Mouse (Mus musculus) cerebellum, postnatal 25 days (tissue): ENCODE results near the gene Emilin1.

ENCODE experiments used
- DNase-seq, 2 experiments: peaks; one replicate each; pipeline ENCODE4 v3.0.0; 2021; ENCODE audit warnings: mixed read lengths in 2 of 2

Emilin1 gene

GRCm38 (mm10) chr5:30930121-30930520, 16.9 kb downstream of the Emilin1 start:
- DNase-seq, result peak; percentile 84 to 91

DNA sequence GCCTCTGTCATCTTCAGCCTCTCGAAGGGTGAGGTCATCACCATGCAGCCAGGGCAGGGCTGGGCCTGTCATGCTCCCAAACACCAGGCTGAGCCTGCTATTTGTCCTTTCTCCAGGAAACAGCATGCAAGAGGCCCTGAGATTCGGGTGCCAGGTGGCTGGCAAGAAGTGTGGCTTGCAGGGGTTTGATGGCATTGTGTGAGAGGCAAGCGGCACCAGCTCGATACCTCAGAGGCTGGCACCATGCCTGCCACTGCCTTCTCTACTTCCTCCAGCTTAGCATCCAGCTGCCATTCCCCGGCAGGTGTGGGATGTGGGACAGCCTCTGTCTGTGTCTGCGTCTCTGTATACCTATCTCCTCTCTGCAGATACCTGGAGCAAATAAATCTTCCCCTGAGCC, 17.6 kb downstream of the Emilin1 start:
- DNase-seq, result peak; percentile 30 to 54

- DNase-seq, result no peak
Measured at GRCm38 (mm10) chr5:30931378-30931777, 18.2 kb downstream of the Emilin1 start.

GRCm38 (mm10) chr5:30933705-30934104, 20.5 kb downstream of the Emilin1 start:
- DNase-seq, result no peak

DNA sequence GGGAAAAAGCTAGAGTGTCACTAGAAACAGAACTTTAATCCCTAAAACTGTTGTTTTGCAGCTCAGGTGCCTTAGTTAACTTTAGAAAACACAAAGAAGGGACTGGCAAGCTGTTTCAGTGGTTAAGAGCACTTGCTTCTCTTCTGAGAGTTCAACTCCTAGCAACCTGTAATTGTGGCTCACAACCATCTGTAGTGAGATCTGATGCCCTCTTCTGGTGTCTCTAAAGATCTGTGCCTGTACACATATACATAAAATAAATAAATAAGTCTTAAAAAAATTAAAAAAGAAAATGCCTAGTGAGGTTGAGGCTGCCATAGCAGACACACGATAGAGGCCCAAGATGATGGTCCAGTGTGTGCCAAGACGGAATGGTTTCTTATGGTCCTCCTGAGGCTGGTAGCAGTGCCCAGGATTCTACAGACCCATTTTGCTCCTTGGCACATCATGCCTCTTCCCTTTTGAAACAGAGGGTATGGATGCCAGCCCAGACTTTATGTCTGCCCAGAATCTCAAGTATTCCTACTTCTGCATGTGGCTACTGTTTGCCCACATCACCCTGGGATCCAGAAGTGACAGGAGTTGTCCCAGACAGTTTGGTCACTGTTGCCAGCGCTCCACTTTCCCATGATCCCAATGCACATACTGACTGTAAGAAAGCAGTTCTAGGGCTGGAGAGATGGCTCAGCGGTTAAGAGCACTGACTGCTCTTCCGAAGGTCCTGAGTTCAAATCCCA, 21.7 kb downstream of the Emilin1 start:
- peak in 1 of 2 experiments; percentile 7 for DNase-seq

DNA sequence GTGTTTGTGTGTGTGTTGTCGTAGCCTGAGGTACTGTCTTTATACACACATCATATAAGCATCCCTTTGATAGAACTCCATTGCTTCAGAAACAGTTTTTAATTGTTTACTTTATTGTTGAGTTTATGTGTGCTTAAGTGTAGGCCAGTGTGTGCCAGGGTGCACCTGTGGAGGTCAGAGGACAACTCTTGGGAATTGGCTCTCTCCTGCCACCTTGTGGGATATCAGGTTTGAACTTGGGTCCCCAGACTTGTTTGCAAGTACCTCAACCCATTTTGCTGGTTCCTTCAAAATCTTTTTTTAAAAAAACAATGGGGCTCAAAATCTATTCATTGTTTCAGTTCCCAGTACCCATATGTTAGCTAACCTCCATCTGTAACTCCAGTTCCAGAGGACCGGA, 29.8 kb downstream of the Emilin1 start:
- DNase-seq, result no peak

GRCm38 (mm10) chr5:30944344-30944743, 31.1 kb downstream of the Emilin1 start:
- no peak for DNase-seq

GRCm38 (mm10) chr5:30944956-30945781, 32.0 kb downstream of the Emilin1 start, which contains the start of gene Cgref1:
Gene Cgref1 (minus strand): TSS chr5:30945591.
- peak; percentile 76 to 87 for DNase-seq

GRCm38 (mm10) chr5:30948620-30949019, 35.4 kb downstream of the Emilin1 start:
- no peak for DNase-seq

DNA sequence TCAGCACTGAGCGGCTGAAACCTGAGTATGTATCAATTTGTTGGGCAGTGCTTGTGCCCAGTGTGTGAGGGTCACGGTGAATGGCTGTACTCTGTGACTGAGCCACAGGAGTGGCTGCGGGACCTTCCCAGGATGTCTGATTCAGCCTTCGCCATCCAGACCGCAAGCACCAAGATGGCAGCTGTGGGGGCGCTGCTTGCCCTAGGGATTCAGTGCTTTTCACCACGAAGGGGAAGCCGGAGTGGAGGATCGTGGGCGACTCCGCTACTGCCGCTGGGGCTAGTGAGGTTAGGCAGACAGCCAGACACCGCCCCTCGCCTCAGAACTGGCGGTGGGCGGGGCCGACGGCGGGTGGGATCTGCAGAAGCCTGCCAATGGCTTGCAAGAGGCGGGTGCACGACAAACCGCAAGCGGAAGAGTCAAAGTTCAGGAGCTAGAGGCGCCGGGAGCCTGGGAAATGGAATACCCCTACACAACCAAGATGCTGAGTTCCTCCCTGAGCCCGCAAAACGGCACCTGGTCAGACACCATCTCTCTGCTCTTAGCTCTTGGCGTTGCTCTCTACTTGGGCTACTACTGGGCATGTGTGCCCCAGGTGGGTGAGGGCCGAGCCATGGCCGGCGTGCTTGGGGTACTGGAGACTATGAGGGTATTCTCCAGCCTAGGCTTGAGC, 36.6 kb downstream of the Emilin1 start:
- peak; percentile 86 to 92 for DNase-seq

- peak; percentile 41 to 67 for DNase-seq
Measured at GRCm38 (mm10) chr5:30950451-30950850, 37.2 kb downstream of the Emilin1 start.

DNA sequence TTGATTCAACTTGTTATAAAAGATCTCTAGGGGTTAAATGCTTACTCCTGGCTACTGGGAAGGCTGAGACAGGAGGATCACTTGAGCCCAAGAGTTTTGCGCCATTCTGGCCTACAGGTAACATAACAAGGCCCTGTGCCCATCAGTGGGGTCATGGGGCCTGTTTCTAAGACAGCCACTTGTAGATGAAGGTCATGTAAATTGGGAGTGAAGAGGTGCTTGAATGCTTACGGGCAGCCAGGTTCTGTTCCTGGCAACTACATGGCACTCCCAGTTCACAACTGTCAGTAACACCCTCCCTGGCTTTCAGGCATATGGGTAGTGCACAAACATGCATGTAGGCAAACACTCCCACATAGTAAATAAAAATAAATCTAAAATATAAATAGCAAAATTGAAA, 37.7 kb downstream of the Emilin1 start:
- no peak for DNase-seq

- DNase-seq, result no peak
Measured at GRCm38 (mm10) chr5:30951706-30952105, 38.5 kb downstream of the Emilin1 start.

- no peak for DNase-seq
Measured at GRCm38 (mm10) chr5:30952551-30952950, 39.3 kb downstream of the Emilin1 start.

- DNase-seq, result peak; percentile 74 to 82
Measured at GRCm38 (mm10) chr5:30954065-30954464, 40.9 kb downstream of the Emilin1 start.

- no peak for DNase-seq
Measured at GRCm38 (mm10) chr5:30954556-30954955, 41.4 kb downstream of the Emilin1 start.

DNA sequence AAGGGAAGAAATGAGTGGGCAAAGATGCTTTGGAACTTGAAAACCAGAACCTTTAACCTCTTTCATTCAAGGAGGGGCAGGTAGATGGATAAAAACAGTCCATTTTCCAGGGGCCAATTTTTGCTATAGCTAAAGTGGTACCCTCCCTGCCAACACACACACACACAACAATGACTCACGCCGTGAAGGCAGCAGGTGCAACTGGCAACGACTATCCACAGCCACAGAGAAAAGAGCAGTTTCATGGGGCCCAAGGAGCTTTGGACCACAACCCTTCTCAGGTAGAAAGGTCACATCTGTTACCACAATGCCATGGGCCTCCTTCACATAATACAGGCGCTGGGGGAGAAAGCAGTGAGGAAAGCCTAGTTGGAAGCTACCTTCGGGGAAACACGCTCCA, 42.5 kb downstream of the Emilin1 start:
- peak; percentile 30 to 56 for DNase-seq

DNA sequence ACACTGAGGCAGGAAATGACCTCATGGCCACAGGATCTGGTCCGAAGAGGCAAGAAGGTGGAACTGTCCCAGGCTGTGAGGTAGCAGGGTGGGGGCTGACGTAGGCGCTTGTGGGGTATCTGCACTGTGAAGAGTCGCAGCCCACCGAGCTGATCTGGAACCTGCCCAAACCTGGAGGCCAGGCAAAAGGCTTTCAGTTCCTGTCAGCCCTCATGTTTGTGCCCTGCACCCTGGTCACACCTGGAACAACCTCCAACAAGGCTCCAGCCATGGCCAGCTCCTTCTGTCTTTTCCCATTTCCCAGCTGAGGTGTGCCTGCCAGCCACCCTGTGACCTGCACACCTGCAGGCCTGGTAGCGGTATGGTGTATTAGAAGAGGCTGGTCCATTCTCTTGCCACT, 44.7 kb downstream of the Emilin1 start:
- peak in 1 of 2 experiments; percentile 33 for DNase-seq

DNA sequence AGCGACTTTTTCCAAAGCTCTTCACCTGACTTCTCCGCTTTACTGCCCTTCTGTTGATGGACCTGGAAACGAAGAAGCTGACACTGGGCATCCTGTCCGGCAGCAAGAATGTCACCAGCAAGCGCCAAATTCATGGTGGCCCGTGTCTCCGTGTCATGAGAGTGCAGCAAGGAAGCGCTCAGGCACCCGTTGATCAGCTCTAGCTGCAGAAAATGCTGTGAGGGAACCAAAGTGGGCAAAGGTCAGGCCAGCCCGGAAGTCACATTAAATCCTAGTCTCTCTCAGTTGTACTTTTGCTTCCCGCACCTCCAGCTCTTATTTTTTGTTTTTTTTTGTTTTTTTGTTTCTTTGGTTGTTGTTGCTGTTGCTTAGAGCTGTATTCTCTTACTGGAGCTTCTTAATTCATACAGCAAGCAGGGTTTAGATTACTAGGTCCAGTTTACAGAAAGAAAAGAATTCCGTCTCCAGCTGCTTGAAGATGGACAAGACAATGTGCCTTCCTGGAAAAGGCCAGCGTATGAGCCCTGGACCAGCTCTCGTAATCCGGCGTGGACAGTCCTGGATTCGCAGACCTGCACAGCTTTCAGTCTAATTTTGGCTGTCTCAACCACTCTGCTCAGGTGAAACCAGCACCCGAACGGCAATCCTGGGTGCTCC, 46.1 kb downstream of the Emilin1 start:
- no peak for DNase-seq

DNA sequence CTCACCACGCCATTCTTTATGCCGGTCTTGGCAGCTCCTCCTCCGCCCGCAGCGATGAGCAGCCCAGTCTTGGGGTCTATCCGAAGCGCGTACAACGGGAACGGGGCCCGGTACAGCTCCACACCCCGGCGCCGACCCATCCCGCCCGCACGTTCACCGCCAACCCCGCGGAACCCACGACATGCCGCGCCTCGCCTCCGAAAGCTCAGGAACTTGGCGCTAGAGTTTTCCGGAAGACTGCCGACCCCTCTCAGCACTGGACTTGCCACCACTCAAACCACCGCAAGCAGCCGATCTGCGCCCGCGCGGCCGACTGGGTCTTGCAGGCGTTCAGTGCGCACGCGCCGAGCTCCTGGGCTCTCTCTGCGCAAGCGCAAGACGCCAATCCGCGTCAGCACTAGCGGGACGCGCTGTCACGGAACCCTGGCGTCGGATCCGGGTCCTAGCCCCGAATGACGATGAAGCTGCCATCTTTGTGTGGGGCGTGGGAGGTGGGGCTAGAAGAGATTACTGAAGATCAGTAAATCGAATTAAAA, 46.8 kb downstream of the Emilin1 start, which contains the start of gene Preb:
Gene Preb (minus strand): TSS at position 396 of the 536 bp plus-strand sequence.
- peak; percentile 99 to 100 for DNase-seq

DNA sequence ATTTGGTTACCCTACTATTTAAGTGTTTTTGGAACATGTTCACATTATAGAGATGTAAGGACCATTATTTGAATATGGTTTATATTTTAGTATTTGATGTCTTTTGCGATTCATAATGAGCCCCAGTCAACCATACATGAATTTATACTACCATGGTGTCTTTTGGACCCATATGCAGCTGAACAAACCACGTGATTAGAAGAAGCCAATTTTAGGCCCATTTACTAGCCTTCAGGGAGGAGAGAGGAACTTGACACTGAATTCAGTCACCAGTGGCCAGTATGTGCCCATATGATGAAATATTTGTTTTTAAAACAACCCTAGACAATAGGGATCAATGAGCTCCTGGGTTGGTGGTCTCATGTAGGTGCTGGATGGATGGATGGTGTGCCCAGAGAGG, 47.6 kb downstream of the Emilin1 start:
- DNase-seq, result no peak
